Mouse (Mus musculus) erythroid progenitor cell, adult 5-6 weeks (primary cell): ENCODE results near the gene St6galnac3. TPM values are rescaled to one million over a fixed set of nuclear protein-coding genes. Genes with fewer than 3 reads are reported as not detected.

Experiments
- ATAC-seq: replicated peaks from 2 replicates; pipeline ENCODE4 v1.8.0; 2016; ENCODE audit warnings: moderate number of reproducible peaks, mild to moderate bottlenecking, moderate TSS enrichment, inconsistent platforms; ENCODE audit not compliant: poor library complexity, low FRiP score, severe bottlenecking
- total RNA-seq, 2 experiments: library from RNA; stranded (forward) in 1 of 2; stranded (reverse) in 1 of 2; fragments of 150-400 nt in 1 of 2; fragments of 186-747, 209-891 nt in 1 of 2; gene quantifications; 2 replicates each; pipeline versions ENCODE4 v1.2.3 to v1.2.4; 2015 to 2017; ENCODE audit warnings: low replicate concordance in 2 of 2

The St6galnac3 gene
- total RNA-seq, 2 experiments from 2014 or later, result 5.4 to 10.7 TPM

GRCm38 (mm10) chr3:153276101-153276829 lies 448.7 kb downstream of the St6galnac3 start:
- no peak for ATAC-seq

- ATAC-seq, result no peak
Observed at GRCm38 (mm10) chr3:153272241-153272640, 452.7 kb downstream of the St6galnac3 start.

GRCm38 (mm10) chr3:153267397-153267796 lies 457.6 kb downstream of the St6galnac3 start:
- no peak for ATAC-seq

GRCm38 (mm10) chr3:153261985-153262384 lies 463.0 kb downstream of the St6galnac3 start:
- no peak for ATAC-seq

GRCm38 (mm10) chr3:153260225-153260933 lies 464.6 kb downstream of the St6galnac3 start:
- ATAC-seq, result no peak

GRCm38 (mm10) chr3:153255910-153256309 lies 469.1 kb downstream of the St6galnac3 start:
- no peak for ATAC-seq

- no peak for ATAC-seq
Observed at GRCm38 (mm10) chr3:153251653-153252052, 473.3 kb downstream of the St6galnac3 start.

- ATAC-seq, result peak; percentile 84
Observed at GRCm38 (mm10) chr3:153250598-153251257, 474.2 kb downstream of the St6galnac3 start.

GRCm38 (mm10) chr3:153248866-153249265 lies 476.1 kb downstream of the St6galnac3 start:
- ATAC-seq, result no peak

- no peak for ATAC-seq
Observed at GRCm38 (mm10) chr3:153248029-153248428, 476.9 kb downstream of the St6galnac3 start.

- no peak for ATAC-seq
Observed at GRCm38 (mm10) chr3:153242524-153242923, 482.4 kb downstream of the St6galnac3 start.

- ATAC-seq, result no peak
Observed at GRCm38 (mm10) chr3:153241134-153241533, 483.8 kb downstream of the St6galnac3 start.

GRCm38 (mm10) chr3:153240366-153240765 lies 484.6 kb downstream of the St6galnac3 start:
- ATAC-seq, result no peak

GRCm38 (mm10) chr3:153238381-153238780 lies 486.6 kb downstream of the St6galnac3 start:
- no peak for ATAC-seq

GRCm38 (mm10) chr3:153236262-153236661 lies 488.7 kb downstream of the St6galnac3 start:
- no peak for ATAC-seq

GRCm38 (mm10) chr3:153222611-153223402 lies 502.2 kb downstream of the St6galnac3 start:
- ATAC-seq, result no peak

- no peak for ATAC-seq
Observed at GRCm38 (mm10) chr3:153219391-153219790, 505.6 kb downstream of the St6galnac3 start.

- ATAC-seq, result 0 out of 2 replicates have a peak, but pooled peaks have one; percentile 52
Observed at GRCm38 (mm10) chr3:153208186-153208585, 516.8 kb downstream of the St6galnac3 start.

GRCm38 (mm10) chr3:153204046-153204445 lies 520.9 kb downstream of the St6galnac3 start:
- ATAC-seq, result no peak

GRCm38 (mm10) chr3:153201835-153202234 lies 523.1 kb downstream of the St6galnac3 start:
- no peak for ATAC-seq
